Mouse (Mus musculus): ENCODE data around the gene Spindoc. TPM values are rescaled to one million over a fixed set of nuclear protein-coding genes. Genes with fewer than 3 reads are reported as not detected.

The Spindoc gene
- total RNA-seq, 2 experiments from 2014 or later, result 32.8 to 33.9 TPM

DNA sequence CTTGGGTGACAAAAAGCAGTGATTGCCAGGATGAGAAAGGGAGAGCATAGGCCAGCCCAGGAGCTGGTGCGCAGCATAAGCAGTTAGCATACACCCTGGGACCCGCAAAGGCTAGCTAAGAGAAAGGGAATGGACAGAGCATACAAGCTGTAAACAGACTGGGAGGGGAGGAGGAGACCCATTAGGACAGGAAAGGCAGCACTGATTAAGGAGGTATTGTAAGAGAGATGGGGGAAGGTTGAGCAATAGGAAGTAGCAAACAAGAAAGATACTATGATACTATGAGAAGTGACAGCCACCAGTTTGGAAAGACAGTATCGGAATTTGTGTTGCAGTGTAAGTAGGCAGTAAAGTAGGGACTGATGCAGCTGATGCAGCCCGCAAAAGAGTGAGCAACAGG is 42.9 kb downstream of the Spindoc start:
- no peak for DNase-seq (ENCODE audit: low spot score in 2 of 2)

DNA sequence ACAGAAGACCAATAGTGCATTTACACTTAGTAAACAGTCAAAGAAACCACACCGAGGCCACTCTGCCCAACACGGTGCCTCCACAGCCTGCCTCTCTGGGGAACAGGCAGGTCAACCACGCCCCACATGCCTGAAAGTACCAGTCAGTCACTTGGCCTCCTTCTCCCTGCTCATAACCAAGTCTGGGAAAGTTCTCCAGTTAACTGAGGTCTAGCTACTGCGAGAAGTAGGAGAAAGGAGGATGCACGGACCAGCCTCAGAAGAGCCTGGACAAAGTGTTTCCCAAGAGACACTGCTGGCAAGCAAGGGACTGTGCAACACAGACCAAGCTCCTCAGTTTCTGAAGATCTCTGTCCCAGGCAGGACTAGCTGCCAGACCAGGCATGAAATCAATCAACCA is 43.8 kb downstream of the Spindoc start:
- no peak for DNase-seq (ENCODE audit: low spot score in 2 of 2)

DNA sequence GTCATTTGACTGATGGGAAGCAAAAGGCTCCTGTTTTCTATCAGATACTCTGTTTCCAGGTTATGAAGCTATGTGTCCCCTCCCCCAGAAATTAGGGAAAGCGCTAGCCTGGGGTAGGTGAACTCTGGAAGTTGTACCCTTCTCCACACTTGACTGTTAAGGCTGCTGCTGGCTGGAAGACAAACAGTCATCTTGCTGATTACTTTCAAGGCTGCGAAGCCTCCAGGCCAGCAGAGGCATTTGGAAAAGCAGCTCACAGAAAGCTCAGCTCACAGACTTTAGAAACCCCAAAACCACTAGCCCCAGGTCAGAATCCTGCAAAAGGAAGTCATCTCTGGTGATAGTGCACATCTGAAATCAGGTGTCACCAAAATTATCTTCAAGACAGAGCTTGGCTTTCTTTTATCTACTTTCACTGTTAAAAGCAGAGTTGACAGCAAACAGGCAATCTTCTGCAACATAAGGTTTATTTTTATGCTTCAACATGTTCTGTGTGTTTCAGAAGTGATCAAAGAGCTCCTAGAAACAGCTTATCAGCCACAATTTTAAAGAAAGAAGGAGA is 44.9 kb downstream of the Spindoc start:
- DNase-seq (ENCODE audit: low spot score in 2 of 2), result no peak

DNA sequence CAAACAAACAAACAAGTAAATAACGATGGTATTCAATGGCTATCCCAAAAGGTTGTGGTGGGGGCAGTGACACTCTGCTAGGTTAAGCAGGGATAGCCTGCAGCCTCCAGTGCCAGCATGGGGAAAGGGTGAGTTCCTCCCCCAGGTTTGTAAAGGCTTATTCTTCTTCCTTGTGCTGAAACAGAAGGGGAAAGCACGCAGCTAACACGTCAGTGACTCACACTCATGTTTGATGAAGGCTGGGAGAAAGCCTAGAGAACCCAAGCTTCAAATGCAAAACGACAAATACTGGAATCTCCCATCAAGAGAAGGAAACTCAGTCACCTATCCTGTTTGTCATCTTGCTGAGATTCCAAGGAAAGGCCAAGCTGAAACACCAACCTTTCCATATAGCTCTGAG is 47.1 kb downstream of the Spindoc start:
- DNase-seq (ENCODE audit: low spot score in 2 of 2), result no peak

DNA sequence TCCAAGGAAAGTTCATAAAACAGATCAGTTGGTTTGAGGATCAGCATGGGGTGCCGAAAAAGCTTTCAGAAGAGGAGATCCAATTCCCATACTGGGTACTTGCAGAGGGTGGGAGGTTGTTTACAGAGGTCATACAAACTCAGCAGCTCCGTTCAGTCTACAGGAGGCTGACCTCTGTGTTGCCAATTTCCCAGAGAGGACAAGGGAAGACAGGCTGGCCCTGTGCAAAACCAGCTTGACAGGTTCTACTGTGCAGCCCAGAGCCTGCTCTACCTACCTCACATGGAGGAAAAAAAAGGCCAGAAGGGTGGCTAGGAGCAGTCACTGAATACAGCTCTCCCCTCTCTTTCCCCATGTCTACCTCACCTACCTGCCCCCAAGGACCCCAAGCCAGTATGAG is 48.7 kb downstream of the Spindoc start:
- DNase-seq (ENCODE audit: low spot score in 2 of 2), result no peak

DNA sequence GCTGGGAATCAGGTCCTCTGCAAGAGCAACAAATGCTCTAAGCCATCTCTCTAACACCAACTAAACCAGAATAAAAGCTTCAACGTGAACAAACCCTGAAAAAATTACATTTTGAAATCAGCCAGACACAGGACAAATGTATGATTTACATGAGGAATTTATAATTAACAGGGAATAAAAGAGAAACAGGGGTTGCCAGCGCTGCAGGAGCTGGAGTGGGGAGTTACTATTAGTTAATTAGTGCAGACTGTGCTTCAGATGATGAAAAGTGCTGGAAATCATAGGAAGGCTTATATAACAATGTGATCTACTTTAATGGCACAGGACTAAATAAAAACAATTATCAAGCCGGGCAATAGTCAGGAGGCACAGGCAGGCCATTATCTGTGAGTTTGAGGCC is 61.4 kb downstream of the Spindoc start:
- DNase-seq (ENCODE audit: low spot score in 2 of 2), result no peak

DNA sequence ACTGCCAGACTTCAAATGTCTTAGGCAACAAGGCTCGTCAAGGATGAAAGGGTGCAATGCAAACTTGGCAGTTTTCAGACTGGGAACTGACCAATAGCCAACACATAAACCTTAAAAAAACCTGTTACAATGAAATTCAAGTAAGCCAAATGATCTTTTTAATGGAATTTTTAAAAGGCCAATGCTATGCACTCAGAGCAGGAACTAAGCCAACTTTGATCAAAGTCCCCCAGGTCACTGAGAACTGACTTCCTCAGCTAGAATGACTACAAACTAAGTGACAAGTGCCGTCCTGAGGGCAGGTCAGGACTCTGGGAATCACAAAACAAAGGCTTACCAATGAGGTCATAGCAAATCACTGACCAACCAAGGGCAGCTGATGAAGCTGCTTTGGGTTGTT is 62.6 kb downstream of the Spindoc start:
- no peak for DNase-seq (ENCODE audit: low spot score in 2 of 2)

DNA sequence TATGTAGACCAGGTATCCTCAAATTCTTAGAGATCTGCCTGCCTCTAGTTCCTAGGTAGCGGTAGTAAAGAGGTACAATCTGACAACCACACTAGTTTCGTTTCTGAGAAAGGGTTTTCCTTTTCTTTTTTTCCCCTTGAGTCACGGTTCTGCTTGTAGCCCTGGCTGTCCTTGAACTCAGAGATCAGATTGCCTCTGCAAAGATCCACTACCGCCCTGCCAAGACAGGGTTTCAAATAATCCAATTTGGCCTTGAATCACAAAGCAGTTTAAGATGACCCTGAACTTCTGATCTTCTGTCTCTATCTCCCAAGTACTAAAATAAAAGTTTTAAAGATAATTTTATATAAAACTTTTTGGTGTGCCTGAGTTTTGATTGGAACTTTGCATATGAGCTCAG is 65.1 kb downstream of the Spindoc start:
- DNase-seq (ENCODE audit: low spot score in 2 of 2), result no peak

DNA sequence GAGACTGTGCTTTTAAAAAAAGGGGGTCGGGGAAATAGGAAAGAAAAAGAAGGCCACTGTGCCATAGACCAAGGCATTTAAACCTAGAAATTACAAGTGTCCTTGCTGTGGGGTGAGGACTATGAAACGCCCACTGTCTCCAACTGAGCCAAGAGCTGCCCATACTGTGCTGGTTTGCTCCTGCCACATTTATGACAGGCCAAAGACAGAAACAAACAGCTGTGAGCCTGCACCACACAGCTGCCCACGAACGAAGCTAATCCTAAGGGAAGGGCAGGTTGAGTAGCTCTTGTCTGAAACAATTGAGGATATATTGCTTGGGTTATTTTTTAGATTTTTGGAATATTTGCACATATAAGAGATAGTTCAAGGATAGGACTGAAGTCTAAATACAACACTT is 66.0 kb downstream of the Spindoc start:
- DNase-seq (ENCODE audit: low spot score in 2 of 2), result no peak

DNA sequence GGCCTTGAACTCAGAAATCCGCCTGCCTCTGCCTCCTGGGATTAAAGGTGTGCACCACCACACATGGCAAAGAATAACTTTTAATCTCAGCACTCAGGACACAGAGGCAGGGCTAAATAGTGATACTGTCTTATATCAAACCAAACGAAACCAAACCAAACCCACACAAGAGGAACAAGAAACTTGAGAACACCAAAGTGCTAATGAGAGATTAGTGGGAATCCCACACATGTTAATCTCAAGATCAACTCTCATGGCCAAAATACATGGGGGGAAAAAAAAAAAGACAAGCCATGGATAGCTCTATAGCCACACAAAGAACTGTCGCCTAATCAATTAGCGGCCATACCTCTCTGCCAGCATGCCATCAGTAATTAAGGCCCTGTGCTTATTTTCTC is 67.2 kb downstream of the Spindoc start:
- DNase-seq (ENCODE audit: low spot score in 2 of 2), result no peak

DNA sequence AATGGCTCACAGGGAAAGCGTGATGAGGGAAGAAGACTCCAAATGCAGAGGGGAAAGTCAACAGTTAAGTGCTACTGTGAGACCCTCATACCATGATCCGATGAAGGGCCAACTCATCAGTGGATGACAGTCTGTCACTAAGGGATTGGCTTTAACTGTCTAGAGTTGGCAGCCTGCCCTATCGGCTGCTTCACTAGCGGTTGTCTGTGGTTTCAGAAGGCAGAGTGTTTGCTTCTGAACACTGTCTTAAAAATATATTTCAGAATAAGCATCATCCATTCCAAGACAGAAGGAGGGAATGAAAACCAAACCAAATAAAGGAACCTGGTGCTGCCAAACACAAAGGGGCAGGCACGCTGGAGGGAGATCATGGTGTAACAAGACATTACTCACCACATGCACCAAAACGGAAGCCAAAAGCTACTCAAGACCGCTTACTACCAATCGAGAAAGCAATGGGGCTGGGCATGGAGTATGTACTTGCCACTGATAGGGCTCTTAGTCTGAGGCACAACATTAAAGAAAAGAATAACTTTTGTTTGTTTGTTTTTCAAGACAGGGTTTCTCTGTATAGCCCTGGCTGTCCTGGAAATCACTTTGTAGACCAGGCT is 67.7 kb downstream of the Spindoc start:
- peak in 1 of 2 experiments; percentile 65 for DNase-seq (ENCODE audit: low spot score in 2 of 2)

DNA sequence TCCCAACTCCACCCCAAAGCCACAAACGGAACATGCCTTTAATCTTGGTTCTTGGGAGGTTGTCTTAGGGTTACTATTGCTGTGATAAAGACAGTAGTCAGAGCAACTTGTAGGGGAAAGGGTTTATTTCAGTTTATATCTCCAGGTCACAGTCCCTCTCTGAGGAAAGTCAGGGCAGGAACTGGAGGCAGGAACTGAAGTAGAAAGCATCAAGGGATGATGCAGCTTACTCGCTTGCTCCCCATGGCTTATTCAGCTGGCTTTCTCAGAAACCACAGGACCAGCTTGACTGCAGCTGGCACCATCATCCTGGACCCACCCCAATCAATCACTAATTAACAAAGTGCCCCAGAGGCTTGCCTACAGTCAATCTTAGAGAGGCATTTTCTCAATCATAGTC is 69.1 kb downstream of the Spindoc start:
- no peak for DNase-seq (ENCODE audit: low spot score in 2 of 2)

DNA sequence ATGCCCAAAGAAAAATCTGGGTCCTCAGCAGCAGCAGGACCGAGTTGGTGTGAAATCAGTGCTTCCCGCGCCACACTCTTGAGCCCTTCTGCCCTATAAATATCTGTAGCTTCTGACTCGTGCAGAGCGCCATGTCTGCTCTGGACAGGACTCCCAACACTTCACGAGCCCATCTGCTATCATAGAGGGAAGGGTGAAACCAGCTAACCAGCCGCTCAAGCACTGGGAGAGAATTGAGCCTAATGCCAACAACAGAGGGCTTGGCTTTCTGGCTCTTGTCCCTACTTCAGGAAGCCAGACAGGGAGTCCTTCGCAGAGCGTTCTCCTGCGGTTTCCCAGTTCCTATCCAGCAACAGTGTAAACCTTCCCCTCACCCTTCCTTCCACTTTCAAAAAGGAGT is 71.5 kb downstream of the Spindoc start:
- DNase-seq (ENCODE audit: low spot score in 2 of 2), result no peak

DNA sequence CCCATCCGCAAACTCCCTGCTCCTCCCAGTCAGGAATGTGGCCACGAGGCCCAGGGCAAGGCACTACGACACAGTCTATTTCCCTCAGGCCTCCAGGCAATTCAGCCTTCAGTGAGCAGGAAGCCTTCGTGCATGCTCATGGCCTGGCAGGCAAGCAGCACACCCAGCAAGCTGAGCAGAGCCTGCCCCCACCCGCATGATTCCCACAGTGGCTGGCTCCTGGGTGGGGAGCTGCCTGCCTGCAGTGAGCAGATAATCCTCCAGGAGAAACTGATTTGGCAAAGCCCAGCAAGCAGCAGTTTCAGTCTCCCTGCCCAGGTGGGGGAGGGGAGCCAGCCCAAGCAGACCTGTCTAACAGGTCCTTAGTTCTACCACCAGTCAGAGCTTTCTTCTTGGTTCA is 72.1 kb downstream of the Spindoc start:
- DNase-seq (ENCODE audit: low spot score in 2 of 2), result peak in 1 of 2 experiments; percentile 49

DNA sequence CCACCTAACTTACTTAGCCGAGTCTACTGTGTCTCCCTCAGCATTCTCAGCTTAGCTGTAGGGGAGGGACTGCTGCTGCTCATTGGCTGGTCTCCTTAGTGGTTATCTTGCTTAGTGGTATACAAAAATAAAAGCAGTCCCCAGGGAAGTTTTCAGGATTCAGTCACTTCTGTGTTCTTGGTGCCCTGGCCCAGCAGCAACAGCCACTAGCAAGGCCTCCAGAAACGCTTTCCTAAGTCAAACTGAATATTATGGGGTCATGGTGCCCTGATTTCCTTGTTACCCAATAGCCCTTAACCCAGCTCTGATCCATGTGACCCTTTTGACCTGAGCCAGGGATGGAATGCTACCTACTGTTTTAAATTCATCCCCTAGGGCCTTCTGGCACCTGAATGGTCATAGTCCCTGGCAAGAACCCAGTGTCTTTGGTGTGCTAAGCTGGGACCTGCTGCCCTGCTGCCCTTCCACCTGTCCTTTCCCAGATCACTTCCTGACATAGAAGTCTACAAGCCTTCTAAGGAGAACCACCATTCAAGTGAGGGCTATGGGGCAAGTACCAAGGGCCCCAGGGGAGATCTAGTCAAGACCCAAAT is 73.0 kb downstream of the Spindoc start:
- DNase-seq (ENCODE audit: low spot score in 2 of 2), result no peak

DNA sequence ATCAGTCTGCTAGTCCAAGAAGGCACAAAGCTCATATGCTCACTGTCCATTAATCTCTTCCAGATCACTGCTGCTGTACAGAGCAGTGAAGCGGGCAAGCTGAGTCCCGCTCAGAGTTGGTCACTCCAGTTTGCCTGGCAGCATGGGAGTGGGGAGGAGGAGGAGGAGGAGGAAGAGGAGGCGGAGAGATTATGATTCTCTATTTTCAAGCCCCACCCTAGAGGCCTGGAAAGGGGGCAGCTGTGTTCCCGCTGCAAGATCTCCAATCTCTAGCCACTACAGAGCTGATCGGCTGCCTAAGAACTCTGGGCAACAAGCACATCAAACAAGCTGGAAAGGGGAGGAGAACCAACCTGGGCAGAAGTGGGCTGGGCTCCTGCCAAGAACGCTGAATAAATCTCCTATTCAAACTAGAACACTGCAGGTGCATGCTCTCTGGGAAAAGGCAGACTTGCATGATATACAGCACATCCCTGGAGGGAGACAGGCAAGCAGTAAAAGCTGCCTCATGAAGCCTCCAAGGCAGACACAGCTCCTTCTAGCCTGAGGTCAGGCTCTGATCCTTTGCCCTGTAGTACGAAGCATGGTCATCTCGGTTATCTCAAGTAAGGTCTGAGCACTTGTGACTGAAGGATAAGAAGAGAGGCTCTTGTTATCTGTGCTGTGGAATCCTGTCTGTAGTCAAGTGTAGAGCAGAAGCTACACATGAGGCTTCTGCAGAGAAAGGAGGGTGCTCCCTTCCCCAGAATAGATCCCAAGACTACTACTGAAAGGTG is 74.6 kb downstream of the Spindoc start:
- no peak for DNase-seq (ENCODE audit: low spot score in 2 of 2)

DNA sequence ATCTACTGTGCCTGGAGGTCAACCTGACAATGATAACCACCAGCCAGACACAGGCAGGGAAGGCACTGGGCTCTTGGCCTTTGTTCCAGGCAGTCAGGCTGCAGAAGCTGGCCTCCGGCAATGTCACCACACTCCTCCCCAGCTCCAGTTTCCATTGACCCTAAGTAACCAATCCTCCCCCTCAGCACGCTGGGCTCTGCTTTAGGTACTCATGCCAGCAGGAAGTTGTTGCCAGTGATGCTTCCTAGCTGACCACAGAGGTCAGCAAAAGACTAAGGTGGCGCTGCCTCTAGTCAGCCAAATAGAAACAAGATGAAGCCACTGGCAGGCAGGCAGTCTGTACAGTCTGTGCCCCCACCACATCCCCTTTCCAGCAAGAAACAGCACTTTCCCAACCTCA is 75.8 kb downstream of the Spindoc start:
- DNase-seq (ENCODE audit: low spot score in 2 of 2), result no peak

DNA sequence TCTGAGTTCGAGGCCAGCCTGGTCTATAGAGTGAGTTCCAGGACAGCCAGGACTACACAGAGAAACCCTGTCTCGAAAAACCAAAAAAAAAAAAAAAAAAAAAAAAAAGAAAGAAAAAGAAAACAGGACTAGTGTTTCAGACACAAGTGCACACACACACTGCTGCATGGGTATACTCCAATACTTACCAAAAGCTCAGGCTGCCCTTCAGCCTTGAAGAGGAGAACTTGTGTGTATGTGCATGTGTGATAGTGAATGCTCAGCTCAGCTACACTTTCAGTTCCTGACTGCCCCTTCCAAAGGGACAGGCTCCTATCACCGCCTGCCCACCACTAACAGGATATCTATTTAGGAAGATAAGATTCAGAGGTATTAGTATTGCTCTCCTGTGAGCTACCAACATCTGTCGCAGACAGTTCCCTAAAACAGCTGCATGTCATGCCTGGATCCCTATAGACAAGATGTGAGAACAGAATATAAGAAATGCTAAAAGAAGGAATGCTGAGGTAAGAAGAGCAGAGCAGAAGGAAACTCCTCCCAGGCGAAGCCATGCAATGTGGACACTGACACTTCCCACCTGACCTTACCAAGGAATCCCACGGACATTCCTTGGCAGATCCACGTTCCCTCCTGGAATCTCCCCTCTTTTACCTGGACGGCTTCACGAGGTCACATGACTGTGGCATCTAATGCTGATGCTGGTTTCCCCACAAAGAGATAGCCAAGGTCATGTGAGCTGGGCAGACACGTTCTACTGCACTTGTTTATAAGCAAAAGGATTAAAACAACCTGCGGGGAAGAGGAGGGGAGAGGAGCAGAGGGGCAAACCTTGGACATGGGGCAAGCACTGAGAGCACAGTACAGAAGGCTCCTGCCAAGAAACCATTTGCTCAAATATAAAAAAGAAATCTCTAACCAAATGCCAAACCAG is 77.1 kb downstream of the Spindoc start:
- DNase-seq (ENCODE audit: low spot score in 2 of 2), result no peak

DNA sequence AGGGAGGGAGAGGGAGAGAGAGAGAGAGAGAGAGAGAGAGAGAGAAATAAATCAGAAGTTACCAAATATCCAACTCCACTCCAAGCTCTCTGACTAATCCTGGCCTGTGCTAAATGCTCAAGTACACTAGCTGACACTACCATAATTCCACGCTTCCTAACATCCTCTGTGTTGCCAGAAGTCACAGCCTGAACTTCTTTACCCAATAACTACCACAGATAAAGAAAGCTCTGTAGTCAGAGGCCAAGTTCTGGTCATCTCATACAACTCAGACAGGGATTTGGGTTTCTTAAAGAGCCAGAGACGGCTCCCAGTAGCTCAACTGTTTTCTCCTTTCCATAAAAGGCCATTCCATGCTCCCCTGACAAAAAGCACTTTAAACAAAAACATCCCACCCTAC is 78.0 kb downstream of the Spindoc start:
- DNase-seq (ENCODE audit: low spot score in 2 of 2), result no peak

All from layer of hippocampus, postnatal 14 days (tissue).